Mouse (Mus musculus) lung, postnatal 0 days (tissue): ENCODE results near the gene Prkcz.

Source experiments
- CTCF ChIP-seq: IDR thresholded peaks from 2 replicates; pipeline ENCODE4 v1.5.1; 2016; ENCODE audit warnings: antibody characterized with exemption, mild to moderate bottlenecking
- EP300 ChIP-seq: IDR thresholded peaks from 2 replicates; pipeline ENCODE4 v1.6.1; 2016; ENCODE audit warnings: antibody characterized with exemption, mild to moderate bottlenecking, control low read depth

- TF ChIP-seq CTCF (no peak), EP300 (no peak)
Measured at GRCm38 (mm10) chr4:155274851-155275250, 86.3 kb downstream of the Prkcz start.
